Mouse (Mus musculus): ENCODE measurements around the gene Klhl36.

- TF ChIP-seq GATA1 (IDR thresholded peaks at IDR 0.05; ENCODE audit: borderline replicate concordance, low read length) (no peak), FLI1 (IDR thresholded peaks at IDR 0.05; ENCODE audit: low read length) (no peak)
These were observed 11.1 kb downstream of the Klhl36 start for GRCm38 (mm10) chr8:119873181-119873580.

Data from megakaryocyte, embryonic 14.5 days (primary cell).